Mouse (Mus musculus) NIH3T3 (cell line): ENCODE results near the gene Slc38a6.

Source experiments
- DNase-seq: peaks from one replicate; pipeline ENCODE4 v3.0.0-alpha.2; 2012; ENCODE audit warnings: low read depth

Gene Slc38a6

GRCm38 (mm10) chr12:73324180-73324586 lies 37.6 kb downstream of the Slc38a6 start:
- peak; percentile 15 for DNase-seq

GRCm38 (mm10) chr12:73324742-73325141 lies 38.2 kb downstream of the Slc38a6 start:
- DNase-seq = peak; percentile 66

- peak; percentile 20 for DNase-seq
Measured at GRCm38 (mm10) chr12:73325181-73325580, 38.6 kb downstream of the Slc38a6 start.

- peak; percentile 81 for DNase-seq
Measured at GRCm38 (mm10) chr12:73325617-73326016, 39.0 kb downstream of the Slc38a6 start.

GRCm38 (mm10) chr12:73327381-73327780 lies 40.8 kb downstream of the Slc38a6 start:
- DNase-seq = no peak

GRCm38 (mm10) chr12:73328448-73329167 lies 42.0 kb downstream of the Slc38a6 start:
- no peak for DNase-seq

- no peak for DNase-seq
Measured at GRCm38 (mm10) chr12:73330236-73330635, 43.7 kb downstream of the Slc38a6 start.

- DNase-seq = peak; percentile 77
Measured at GRCm38 (mm10) chr12:73332701-73333100, 46.1 kb downstream of the Slc38a6 start.

GRCm38 (mm10) chr12:73334051-73334551 lies 47.5 kb downstream of the Slc38a6 start:
- no peak for DNase-seq

GRCm38 (mm10) chr12:73337127-73337526 lies 50.5 kb downstream of the Slc38a6 start:
- no peak for DNase-seq

GRCm38 (mm10) chr12:73340642-73341293 lies 54.2 kb downstream of the Slc38a6 start:
- DNase-seq = no peak

- DNase-seq = no peak
Measured at GRCm38 (mm10) chr12:73341703-73342663, 55.4 kb downstream of the Slc38a6 start.

- no peak for DNase-seq
Measured at GRCm38 (mm10) chr12:73344300-73344699, 57.7 kb downstream of the Slc38a6 start.

GRCm38 (mm10) chr12:73345157-73345556 lies 58.6 kb downstream of the Slc38a6 start:
- DNase-seq = no peak

GRCm38 (mm10) chr12:73347202-73347601 lies 60.6 kb downstream of the Slc38a6 start:
- no peak for DNase-seq

GRCm38 (mm10) chr12:73350466-73350865 lies 63.9 kb downstream of the Slc38a6 start:
- peak; percentile 43 for DNase-seq

- DNase-seq = no peak
Measured at GRCm38 (mm10) chr12:73350982-73351381, 64.4 kb downstream of the Slc38a6 start.

- no peak for DNase-seq
Measured at GRCm38 (mm10) chr12:73351746-73352145, 65.2 kb downstream of the Slc38a6 start.

GRCm38 (mm10) chr12:73353362-73353761 lies 66.8 kb downstream of the Slc38a6 start:
- peak; percentile 24 for DNase-seq

- no peak for DNase-seq
Measured at GRCm38 (mm10) chr12:73354521-73354920, 67.9 kb downstream of the Slc38a6 start.

- no peak for DNase-seq
Measured at GRCm38 (mm10) chr12:73355084-73355775, 68.7 kb downstream of the Slc38a6 start.

GRCm38 (mm10) chr12:73356696-73357095 lies 70.1 kb downstream of the Slc38a6 start:
- no peak for DNase-seq
